Mouse (Mus musculus) embryonic stem cell, embryonic (primary cell): ENCODE measurements at regions not wholly inside any gene's neighbourhood (a gene's known extent, or its start where the extent isn't known, plus 50 kb on each side); places are given as distances from the start of the nearest gene placed in this dataset.

Experiments
- CTCF ChIA-PET, 4 experiments: fragments of 300-600 bp in 2 of 4; fragments of 350-600 bp in 2 of 4; sonication (Branson Sonifier 250); formaldehyde crosslinking; loops; one replicate each; lab custom pipeline; 2022; ENCODE audit warnings: inconsistent platforms in 2 of 4; lab: Charles Lee
- POLR2A ChIA-PET, 4 experiments: fragments of 300-600 bp in 2 of 4; fragments of 350-600 bp in 2 of 4; sonication (Branson Sonifier 250); formaldehyde crosslinking; loops; one replicate each; lab custom pipeline; 2022; ENCODE audit warnings: antibody characterized with exemption in 4 of 4, inconsistent platforms in 1 of 4; lab: Charles Lee

GRCm38 (mm10) chr11:114257756-114258155 is 190.9 kb upstream of the Sdk2 start:
- ChIA-PET POLR2A (interaction anchor here in 1 of 4 experiments (1.4 kb wide), 1 partner anchor 11 kb away, joined by 6 read pairs; no protein-coding TSS in a partner anchor), CTCF (no interaction called here)

GRCm38 (mm10) chr11:114257061-114257460 is 190.2 kb upstream of the Sdk2 start:
- ChIA-PET CTCF (no interaction called here), POLR2A (no interaction called here)

GRCm38 (mm10) chr11:114254344-114254743 is 187.5 kb upstream of the Sdk2 start:
- ChIA-PET CTCF (interaction anchor here in 2 of 4 experiments (0.6 kb wide), 2 partner anchors 19 to 138 kb away, joined by 3 read pairs; no protein-coding TSS in a partner anchor), POLR2A (no interaction called here)

GRCm38 (mm10) chr11:114251614-114252013 is 184.8 kb upstream of the Sdk2 start:
- ChIA-PET CTCF (interaction anchor here in 3 of 4 experiments (0.7 to 1.2 kb wide), 8 partner anchors 12 to 1203 kb away, joined by 3 to 8 read pairs (median 3); no protein-coding TSS in a partner anchor), POLR2A (interaction anchor here in 1 of 4 experiments (0.6 to 0.7 kb wide), 2 partner anchors 107 to 156 kb away, joined by 3 read pairs; no protein-coding TSS in a partner anchor)

GRCm38 (mm10) chr11:114249215-114249614 is 182.4 kb upstream of the Sdk2 start:
- POLR2A ChIA-PET = interaction anchor here in 1 of 4 experiments (0.6 kb wide), 1 partner anchor 1047 kb away, joined by 4 read pairs; no protein-coding TSS in a partner anchor
- CTCF ChIA-PET = interaction anchor here in 1 of 4 experiments (1.6 kb wide), 1 partner anchor 26 kb away, joined by 3 read pairs; no protein-coding TSS in a partner anchor

GRCm38 (mm10) chr11:114248261-114248898 is 181.5 kb upstream of the Sdk2 start:
- ChIA-PET POLR2A (interaction anchor here in 1 of 4 experiments (0.6 kb wide), 1 partner anchor 1046 kb away, joined by 4 read pairs; no protein-coding TSS in a partner anchor), CTCF (interaction anchor here in 2 of 4 experiments (0.6 to 1.6 kb wide), 2 partner anchors 25 to 46 kb away, joined by 3 read pairs; no protein-coding TSS in a partner anchor)

- POLR2A ChIA-PET = interaction anchor here in 1 of 4 experiments (1.1 kb wide), 1 partner anchor 521 kb away, joined by 3 read pairs; no protein-coding TSS in a partner anchor
- CTCF ChIA-PET = interaction anchor here in 2 of 4 experiments (0.6 to 1.3 kb wide), 2 partner anchors 13 to 789 kb away, joined by 3 read pairs; no protein-coding TSS in a partner anchor
These were observed 172.5 kb upstream of the Sdk2 start for GRCm38 (mm10) chr11:114239311-114239803.

GRCm38 (mm10) chr11:114238801-114239200 is 172.0 kb upstream of the Sdk2 start:
- ChIA-PET POLR2A (interaction anchor here in 1 of 4 experiments (1.1 kb wide), 1 partner anchor 521 kb away, joined by 3 read pairs; no protein-coding TSS in a partner anchor), CTCF (interaction anchor here in 1 of 4 experiments (1.3 kb wide), 1 partner anchor 13 kb away, joined by 3 read pairs; no protein-coding TSS in a partner anchor)

GRCm38 (mm10) chr11:114238316-114238715 is 171.5 kb upstream of the Sdk2 start:
- POLR2A ChIA-PET = interaction anchor here in 1 of 4 experiments (1.1 kb wide), 1 partner anchor 520 kb away, joined by 3 read pairs; no protein-coding TSS in a partner anchor

GRCm38 (mm10) chr11:114234542-114234910 is 167.7 kb upstream of the Sdk2 start:
- CTCF ChIA-PET = interaction anchor here in 1 of 4 experiments (0.6 kb wide), 1 partner anchor 12 kb away, joined by 7 read pairs; no protein-coding TSS in a partner anchor
- POLR2A ChIA-PET = no interaction called here

More at GRCm38 (mm10) chr11:114238316-114238715, 171.5 kb upstream of the Sdk2 start:
- CTCF ChIA-PET = no interaction called here

GRCm38 (mm10) chr11:114233636-114234541 is 167.0 kb upstream of the Sdk2 start:
- ChIA-PET CTCF (no interaction called here), POLR2A (no interaction called here)

GRCm38 (mm10) chr11:114231841-114232240 is 165.0 kb upstream of the Sdk2 start:
- ChIA-PET POLR2A (interaction anchor here in 1 of 4 experiments (0.5 kb wide), 2 partner anchors 38 to 436 kb away, joined by 3 to 5 read pairs; partner anchors contain the start of gene Rpl38), CTCF (interaction anchor here in 2 of 4 experiments (0.6 to 1.3 kb wide), 2 partner anchors 9 to 291 kb away, joined by 3 to 7 read pairs; no protein-coding TSS in a partner anchor)

- CTCF ChIA-PET = interaction anchor here in 1 of 4 experiments (0.6 to 0.7 kb wide), 2 partner anchors 398 to 414 kb away, joined by 3 read pairs; no protein-coding TSS in a partner anchor
- POLR2A ChIA-PET = no interaction called here
These were observed 162.9 kb upstream of the Sdk2 start for GRCm38 (mm10) chr11:114229763-114230162.

GRCm38 (mm10) chr11:114229196-114229595 is 162.3 kb upstream of the Sdk2 start:
- CTCF ChIA-PET = no interaction called here

GRCm38 (mm10) chr11:114226553-114226952 is 159.7 kb upstream of the Sdk2 start:
- POLR2A ChIA-PET = interaction anchor here in 1 of 4 experiments (0.6 to 1.4 kb wide), 2 partner anchors 45 to 50 kb away, joined by 3 to 4 read pairs; no protein-coding TSS in a partner anchor

More at GRCm38 (mm10) chr11:114229196-114229595, 162.3 kb upstream of the Sdk2 start:
- POLR2A ChIA-PET = no interaction called here

GRCm38 (mm10) chr11:114224706-114225105 is 157.9 kb upstream of the Sdk2 start:
- ChIA-PET POLR2A (interaction anchor here in 1 of 4 experiments (1.0 kb wide), 1 partner anchor 39 kb away, joined by 4 read pairs; no protein-coding TSS in a partner anchor), CTCF (interaction anchor here in 1 of 4 experiments (0.6 kb wide), 1 partner anchor 65 kb away, joined by 4 read pairs; no protein-coding TSS in a partner anchor)

More at GRCm38 (mm10) chr11:114226553-114226952, 159.7 kb upstream of the Sdk2 start:
- CTCF ChIA-PET = interaction anchor here in 3 of 4 experiments (0.6 to 0.9 kb wide), 4 partner anchors 22 to 668 kb away, joined by 3 to 4 read pairs (median 3); partner anchors contain the start of gene Sdk2 (in 1 of the 3)

GRCm38 (mm10) chr11:114223061-114223460 is 156.2 kb upstream of the Sdk2 start:
- ChIA-PET CTCF (interaction anchor here (0.5 to 1.5 kb wide), 28 partner anchors 9 to 710 kb away, joined by 3 to 19 read pairs (median 3); no protein-coding TSS in a partner anchor), POLR2A (interaction anchor here in 1 of 4 experiments (0.6 kb wide), 1 partner anchor 419 kb away, joined by 3 read pairs; no protein-coding TSS in a partner anchor)
